15 mouse cellular contexts compared by ENCODE assay signal in genomic region chr8:6288889-6289288, GRCm38 (mm10).
DNase-seq lines count a peak whose midpoint lies in the region; ATAC-seq and TF ChIP-seq lines count a peak whose summit lies in the region.
"Had no signal": no experiment of that assay in that cellular context is flagged by ENCODE, and none has a peak within 500 bp of the region (broad histone marks: within the 10 kb centered on the region; RNA-seq: fewer than 3 reads in every experiment).

No protein-coding gene starts in this region.

- H3K4me3 ChIP-seq in neural tube, embryonic 11.5 days (ENCODE audit: low read depth, low read length) = no peak overlapping the region
- no peak overlapping the region for H3K4me3 ChIP-seq in hindbrain, postnatal 0 days (ENCODE audit: low read length)
- no peak overlapping the region for H3K4me3 ChIP-seq in neural tube, embryonic 14.5 days (ENCODE audit: low read depth, low read length)
- no peak overlapping the region for H3K4me3 ChIP-seq in intestine, embryonic 15.5 days (replicated peaks)
- H3K4me3 ChIP-seq in embryonic facial prominence, embryonic 10.5 days = no peak overlapping the region
- H3K4me3 ChIP-seq: embryonic facial prominence, embryonic 15.5 days; left cerebral cortex, adult 2 months; liver, embryonic 12.5 days had no signal

- no peak for TF ChIP-seq CTCF in hindbrain, postnatal 0 days (IDR thresholded peaks at IDR 0.05; ENCODE audit: low read depth)

- H3K27ac ChIP-seq in neural tube, embryonic 11.5 days (ENCODE audit: low read depth, low read length) = no peak overlapping the region
- no peak overlapping the region for H3K27ac ChIP-seq in hindbrain, postnatal 0 days
- no peak overlapping the region for H3K27ac ChIP-seq in neural tube, embryonic 14.5 days (ENCODE audit: low read depth, low read length)
- H3K27ac ChIP-seq in intestine, embryonic 15.5 days = no peak overlapping the region
- no peak overlapping the region for H3K27ac ChIP-seq in embryonic facial prominence, embryonic 10.5 days (replicated peaks)
- H3K27ac ChIP-seq: embryonic facial prominence, embryonic 15.5 days; left cerebral cortex, adult 2 months; liver, embryonic 12.5 days had no signal

- H3K4me2 ChIP-seq in neural tube, embryonic 11.5 days (ENCODE audit: low read depth) = no peak overlapping the region
- no peak overlapping the region for H3K4me2 ChIP-seq in hindbrain, postnatal 0 days (ENCODE audit: low read depth, low read length)
- H3K4me2 ChIP-seq in neural tube, embryonic 14.5 days (ENCODE audit: low read depth, low read length) = no peak overlapping the region
- no peak overlapping the region for H3K4me2 ChIP-seq in intestine, embryonic 15.5 days (replicated peaks)
- H3K4me2 ChIP-seq: embryonic facial prominence, embryonic 15.5 days; heart, embryonic 11.5 days; liver, embryonic 12.5 days had no signal

- H3K36me3 ChIP-seq in neural tube, embryonic 11.5 days (ENCODE audit: control insufficient read depth, insufficient read depth, low read length) = no peaks in the 10 kb centered on the region
- no peaks in the 10 kb centered on the region for H3K36me3 ChIP-seq in hindbrain, postnatal 0 days (ENCODE audit: insufficient read depth, low read length)
- no peaks in the 10 kb centered on the region for H3K36me3 ChIP-seq in neural tube, embryonic 14.5 days (ENCODE audit: control insufficient read depth, insufficient read depth, low read length)
- no peaks in the 10 kb centered on the region for H3K36me3 ChIP-seq in intestine, embryonic 15.5 days
- H3K36me3 ChIP-seq in embryonic facial prominence, embryonic 10.5 days (replicated peaks) = no peaks in the 10 kb centered on the region
- H3K36me3 ChIP-seq: embryonic facial prominence, embryonic 15.5 days; liver, embryonic 12.5 days had no signal

- H3K27me3 ChIP-seq in neural tube, embryonic 11.5 days (ENCODE audit: control insufficient read depth, insufficient read depth, low read length) = no peaks in the 10 kb centered on the region
- no peaks in the 10 kb centered on the region for H3K27me3 ChIP-seq in hindbrain, postnatal 0 days (ENCODE audit: insufficient read depth, low read length)
- H3K27me3 ChIP-seq in neural tube, embryonic 14.5 days (ENCODE audit: control insufficient read depth, insufficient read depth, low read length) = no peaks in the 10 kb centered on the region
- no peaks in the 10 kb centered on the region for H3K27me3 ChIP-seq in intestine, embryonic 15.5 days (replicated peaks)
- H3K27me3 ChIP-seq in embryonic facial prominence, embryonic 10.5 days (replicated peaks; ENCODE audit: low read depth, poor library complexity, severe bottlenecking) = no peaks in the 10 kb centered on the region
- H3K27me3 ChIP-seq: embryonic facial prominence, embryonic 15.5 days; liver, embryonic 12.5 days had no signal

- no peak for DNase-seq in neural tube, embryonic 11.5 days (ENCODE audit: low spot score)
- DNase-seq in neural tube, embryonic 10.5 days (ENCODE audit: extremely low spot score, low spot score) = no peak
- DNase-seq in cerebellum, postnatal 36 days = peak; percentile 35 to 46
- DNase-seq in hindbrain, postnatal 0 days (ENCODE audit: low spot score) = peak; percentile 76
- no peak for DNase-seq in thymus, adult 18-20 months
- DNase-seq in embryonic facial prominence, embryonic 10.5 days (ENCODE audit: low spot score) = no peak
- DNase-seq: kidney, postnatal 14 days; lung, postnatal 14 days; right cerebral cortex, postnatal 4 days had no signal

- H3K9ac ChIP-seq in neural tube, embryonic 11.5 days (ENCODE audit: low read length) = no peak overlapping the region
- H3K9ac ChIP-seq in hindbrain, postnatal 0 days (replicated peaks; ENCODE audit: low read length) = no peak overlapping the region
- no peak overlapping the region for H3K9ac ChIP-seq in neural tube, embryonic 14.5 days (replicated peaks; ENCODE audit: low read depth, low read length)
- H3K9ac ChIP-seq in intestine, embryonic 15.5 days = no peak overlapping the region
- H3K9ac ChIP-seq: embryonic facial prominence, embryonic 15.5 days; liver, embryonic 12.5 days had no signal

- no peaks in the 10 kb centered on the region for H3K4me1 ChIP-seq in neural tube, embryonic 11.5 days (ENCODE audit: control insufficient read depth, insufficient read depth, low read length)
- H3K4me1 ChIP-seq in hindbrain, postnatal 0 days (ENCODE audit: insufficient read depth, low read length) = no peaks in the 10 kb centered on the region
- no peaks in the 10 kb centered on the region for H3K4me1 ChIP-seq in neural tube, embryonic 14.5 days (ENCODE audit: control insufficient read depth, insufficient read depth, low read length)
- H3K4me1 ChIP-seq in intestine, embryonic 15.5 days (replicated peaks) = no peaks in the 10 kb centered on the region
- H3K4me1 ChIP-seq in embryonic facial prominence, embryonic 10.5 days = no peaks in the 10 kb centered on the region
- H3K4me1 ChIP-seq: embryonic facial prominence, embryonic 15.5 days; liver, embryonic 12.5 days had no signal

- ATAC-seq in neural tube, embryonic 11.5 days (ENCODE audit: insufficient read depth, low FRiP score, low TSS enrichment) = peak; percentile 61; the same call in 1 of the 2 replicates
- ATAC-seq in hindbrain, postnatal 0 days = 0 out of 2 replicates have a peak, but pooled peaks have one; percentile 47
- ATAC-seq in neural tube, embryonic 14.5 days (ENCODE audit: low read depth) = peak; percentile 81; the same call in 1 of the 2 replicates
- no peak for ATAC-seq in intestine, embryonic 15.5 days
- ATAC-seq: liver, embryonic 12.5 days had no signal

- WGBS in neural tube, embryonic 11.5 days = 56% methylated on average over 3 of the region's 3 CpGs
- WGBS in hindbrain, postnatal 0 days = 12% methylated on average over 3 of the region's 3 CpGs
- 20% methylated on average over 3 of the region's 3 CpGs for WGBS in neural tube, embryonic 14.5 days
- 66% methylated on average over 3 of the region's 3 CpGs for WGBS in intestine, embryonic 15.5 days
- WGBS in embryonic facial prominence, embryonic 10.5 days = 71% methylated on average over 3 of the region's 3 CpGs

- no peaks in the 10 kb centered on the region for H3K9me3 ChIP-seq in neural tube, embryonic 11.5 days (ENCODE audit: control insufficient read depth, low read length)
- no peaks in the 10 kb centered on the region for H3K9me3 ChIP-seq in hindbrain, postnatal 0 days (ENCODE audit: low read length)
- no peaks in the 10 kb centered on the region for H3K9me3 ChIP-seq in neural tube, embryonic 14.5 days (ENCODE audit: control insufficient read depth, low read length)
- H3K9me3 ChIP-seq in intestine, embryonic 15.5 days = no peaks in the 10 kb centered on the region
- no peaks in the 10 kb centered on the region for H3K9me3 ChIP-seq in embryonic facial prominence, embryonic 10.5 days
- H3K9me3 ChIP-seq: embryonic facial prominence, embryonic 15.5 days; liver, embryonic 12.5 days had no signal

Comparison
In these comparisons a context has a peak if more than half of its experiments do, and no peak if none do; other contexts are left out.
1. DNase-seq: peak in cerebellum, postnatal 36 days (2 of 2) and hindbrain, postnatal 0 days (single experiment); none in neural tube, embryonic 11.5 days (single experiment), neural tube, embryonic 10.5 days (single experiment), thymus, adult 18-20 months (0 of 2) and embryonic facial prominence, embryonic 10.5 days (single experiment).